Mouse (Mus musculus): ENCODE results near the gene Msmp. TPM values are rescaled to one million over a fixed set of nuclear protein-coding genes. Genes with fewer than 3 reads are reported as not detected.

Gene Msmp
- 0.16 TPM in 1 of 2 replicates, not detected in the other for polyA plus RNA-seq (2012; rRNA removed)

DNA sequence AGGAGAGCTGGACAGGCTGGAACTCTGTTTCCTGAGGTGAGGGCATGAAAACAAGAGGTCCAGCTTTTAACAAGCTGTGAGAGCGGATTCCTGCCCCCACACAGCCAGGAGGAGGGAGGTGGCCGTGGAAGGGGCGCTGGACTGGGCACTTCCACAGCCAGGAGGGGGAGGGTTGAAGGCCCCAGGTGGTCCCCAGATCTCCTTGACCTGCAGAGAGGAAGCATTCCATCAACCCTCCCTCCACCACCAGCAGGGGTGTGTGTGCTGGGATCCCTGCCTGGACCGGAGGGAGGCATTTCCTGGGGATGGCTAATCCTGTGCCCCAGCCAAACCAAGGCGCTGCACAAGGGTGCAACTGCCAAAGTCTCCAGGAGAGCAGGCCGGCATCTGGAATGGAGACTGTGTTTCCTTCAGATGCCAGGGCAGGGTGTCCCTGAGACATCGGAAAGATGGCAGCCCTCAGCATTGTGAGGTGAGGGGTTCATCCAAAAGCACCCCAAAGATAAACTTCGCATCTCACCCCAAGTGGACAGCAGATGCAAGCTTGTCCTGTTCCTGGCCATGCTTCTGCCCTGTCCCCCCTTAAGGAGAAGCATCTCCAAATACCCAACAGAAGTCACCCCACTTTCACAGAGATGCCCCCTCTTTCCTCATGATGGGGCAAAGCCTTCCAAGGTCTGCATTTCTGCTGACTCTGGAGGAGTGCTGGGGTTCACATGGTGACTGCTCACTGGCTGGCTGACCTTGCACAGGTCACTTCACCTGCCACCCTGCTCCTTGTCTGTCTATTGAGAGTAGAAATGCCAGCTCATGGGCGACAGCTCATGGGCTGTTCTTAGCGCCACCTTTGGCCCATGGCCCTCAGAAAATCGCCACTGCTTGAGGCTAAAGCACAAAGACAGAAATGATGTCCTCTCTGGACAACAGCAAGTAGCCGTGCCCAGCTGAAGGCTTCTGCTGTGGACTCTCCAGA lies at the start of gene Msmp:
Gene Msmp, minus strand, starts transcription at position 51 of the 973 bp plus-strand sequence.
- no peak for DNase-seq (ENCODE audit: low read depth)
- TF ChIP-seq POLR2A (IDR thresholded peaks at IDR 0.05; ENCODE audit: borderline replicate concordance, extremely low read depth, insufficient read depth, insufficient read length, poor library complexity, severe bottlenecking) (no peak), CTCF (IDR thresholded peaks at IDR 0.05; ENCODE audit: borderline replicate concordance, extremely low read depth, insufficient read depth, insufficient read length) (no peak)

DNA sequence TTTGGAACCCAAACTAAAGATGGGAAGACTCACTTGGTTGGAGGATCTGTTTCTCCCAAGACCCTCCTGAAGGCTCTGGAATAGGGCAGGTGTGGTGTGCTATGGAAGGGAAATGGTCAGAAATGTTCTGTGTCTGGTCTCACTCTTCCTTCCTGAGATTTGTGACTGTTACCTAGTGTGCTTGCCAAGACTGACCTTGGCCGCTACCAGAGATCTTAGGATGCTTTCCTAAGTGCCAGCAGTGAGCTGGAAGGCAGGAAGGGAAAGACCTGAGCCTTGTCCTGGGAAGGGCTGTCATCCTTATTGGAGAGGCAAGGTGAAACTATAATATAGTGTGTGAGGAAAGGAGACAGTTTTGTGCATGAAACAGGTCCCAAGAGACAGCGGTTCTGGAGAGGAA lies 49.4 kb upstream of the Msmp start:
- no peak for DNase-seq (ENCODE audit: low read depth)
- TF ChIP-seq POLR2A (IDR thresholded peaks at IDR 0.05; ENCODE audit: borderline replicate concordance, extremely low read depth, insufficient read depth, insufficient read length, poor library complexity, severe bottlenecking) (no peak), CTCF (IDR thresholded peaks at IDR 0.05; ENCODE audit: borderline replicate concordance, extremely low read depth, insufficient read depth, insufficient read length) (no peak)

GRCm38 (mm10) chr4:43633296-43633695 lies 49.0 kb upstream of the Msmp start:
- peak; percentile 22 for DNase-seq (ENCODE audit: low read depth)
- TF ChIP-seq POLR2A (IDR thresholded peaks at IDR 0.05; ENCODE audit: borderline replicate concordance, extremely low read depth, insufficient read depth, insufficient read length, poor library complexity, severe bottlenecking) (no peak), CTCF (IDR thresholded peaks at IDR 0.05; ENCODE audit: borderline replicate concordance, extremely low read depth, insufficient read depth, insufficient read length) (no peak)

DNA sequence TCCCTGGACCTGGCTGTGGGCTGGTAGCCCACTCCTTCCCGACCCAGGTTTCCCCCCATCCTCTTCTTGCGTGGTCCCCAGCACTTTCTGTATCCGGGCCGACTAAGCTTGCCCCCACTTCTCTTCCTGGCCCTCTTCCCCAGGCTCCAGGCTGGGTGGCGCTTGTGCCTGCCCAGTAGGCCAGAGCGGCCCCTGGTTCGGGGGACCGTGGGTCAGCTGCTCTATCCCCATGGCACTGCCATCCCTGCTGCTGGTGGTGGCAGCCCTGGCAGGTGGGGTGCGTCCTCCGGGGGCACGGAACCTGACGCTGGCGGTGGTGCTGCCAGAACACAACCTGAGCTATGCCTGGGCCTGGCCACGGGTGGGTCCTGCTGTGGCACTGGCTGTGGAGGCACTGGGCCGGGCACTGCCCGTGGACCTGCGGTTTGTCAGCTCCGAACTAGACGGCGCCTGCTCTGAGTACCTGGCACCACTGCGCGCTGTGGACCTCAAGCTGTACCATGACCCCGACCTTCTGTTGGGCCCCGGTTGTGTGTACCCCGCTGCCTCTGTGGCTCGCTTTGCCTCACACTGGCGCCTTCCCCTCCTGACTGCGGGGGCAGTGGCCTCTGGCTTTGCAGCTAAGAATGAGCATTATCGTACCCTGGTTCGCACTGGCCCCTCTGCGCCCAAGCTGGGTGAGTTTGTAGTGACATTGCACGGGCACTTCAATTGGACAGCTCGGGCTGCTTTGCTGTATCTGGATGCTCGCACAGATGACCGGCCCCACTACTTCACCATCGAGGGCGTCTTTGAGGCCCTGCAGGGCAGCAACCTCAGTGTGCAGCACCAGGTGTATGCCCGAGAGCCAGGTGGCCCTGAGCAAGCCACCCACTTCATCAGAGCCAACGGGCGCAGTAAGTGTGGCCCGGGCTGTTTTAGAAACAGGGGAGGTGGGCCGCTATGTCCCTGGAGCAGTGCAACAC lies 47.9 kb upstream of the Msmp start:
- DNase-seq (ENCODE audit: low read depth), result no peak
- no peak for TF ChIP-seq POLR2A (IDR thresholded peaks at IDR 0.05; ENCODE audit: borderline replicate concordance, extremely low read depth, insufficient read depth, insufficient read length, poor library complexity, severe bottlenecking)

- TF ChIP-seq CTCF (IDR thresholded peaks at IDR 0.05; ENCODE audit: borderline replicate concordance, extremely low read depth, insufficient read depth, insufficient read length) (no peak), POLR2A (IDR thresholded peaks at IDR 0.05; ENCODE audit: borderline replicate concordance, extremely low read depth, insufficient read depth, insufficient read length, poor library complexity, severe bottlenecking) (peak; percentile 63; the same call in 1 of the 2 replicates)
- DNase-seq (ENCODE audit: low read depth), result peak; percentile 55
Measured at GRCm38 (mm10) chr4:43631046-43631955, 47.0 kb upstream of the Msmp start, which contains the start of gene Npr2. Gene Npr2, plus strand, starts transcription at chr4:43631935.

GRCm38 (mm10) chr4:43630671-43631045 lies 46.4 kb upstream of the Msmp start:
- peak; percentile 56 for DNase-seq (ENCODE audit: low read depth)
- TF ChIP-seq POLR2A (IDR thresholded peaks at IDR 0.05; ENCODE audit: borderline replicate concordance, extremely low read depth, insufficient read depth, insufficient read length, poor library complexity, severe bottlenecking) (no peak), CTCF (IDR thresholded peaks at IDR 0.05; ENCODE audit: borderline replicate concordance, extremely low read depth, insufficient read depth, insufficient read length) (no peak)

GRCm38 (mm10) chr4:43630030-43630581 lies 45.8 kb upstream of the Msmp start:
- TF ChIP-seq CTCF (IDR thresholded peaks at IDR 0.05; ENCODE audit: borderline replicate concordance, extremely low read depth, insufficient read depth, insufficient read length) (peak; percentile 88), POLR2A (IDR thresholded peaks at IDR 0.05; ENCODE audit: borderline replicate concordance, extremely low read depth, insufficient read depth, insufficient read length, poor library complexity, severe bottlenecking) (no peak)
- peak; percentile 96 for DNase-seq (ENCODE audit: low read depth)

- no peak for TF ChIP-seq POLR2A (IDR thresholded peaks at IDR 0.05; ENCODE audit: borderline replicate concordance, extremely low read depth, insufficient read depth, insufficient read length, poor library complexity, severe bottlenecking)
- TF ChIP-seq CTCF (IDR thresholded peaks at IDR 0.05; ENCODE audit: borderline replicate concordance, extremely low read depth, insufficient read depth, insufficient read length), result no peak
- DNase-seq (ENCODE audit: low read depth), result peak; percentile 76
Measured at GRCm38 (mm10) chr4:43629106-43629817, 45.0 kb upstream of the Msmp start.

- no peak for DNase-seq (ENCODE audit: low read depth)
- TF ChIP-seq CTCF (IDR thresholded peaks at IDR 0.05; ENCODE audit: borderline replicate concordance, extremely low read depth, insufficient read depth, insufficient read length), result no peak
- TF ChIP-seq POLR2A (IDR thresholded peaks at IDR 0.05; ENCODE audit: borderline replicate concordance, extremely low read depth, insufficient read depth, insufficient read length, poor library complexity, severe bottlenecking), result no peak
Measured at GRCm38 (mm10) chr4:43620146-43620778, 36.0 kb upstream of the Msmp start.

Data from brain, embryonic 14.5 days (tissue).